Mouse (Mus musculus): ENCODE results near the gene Prdm16.

The Prdm16 gene

DNA sequence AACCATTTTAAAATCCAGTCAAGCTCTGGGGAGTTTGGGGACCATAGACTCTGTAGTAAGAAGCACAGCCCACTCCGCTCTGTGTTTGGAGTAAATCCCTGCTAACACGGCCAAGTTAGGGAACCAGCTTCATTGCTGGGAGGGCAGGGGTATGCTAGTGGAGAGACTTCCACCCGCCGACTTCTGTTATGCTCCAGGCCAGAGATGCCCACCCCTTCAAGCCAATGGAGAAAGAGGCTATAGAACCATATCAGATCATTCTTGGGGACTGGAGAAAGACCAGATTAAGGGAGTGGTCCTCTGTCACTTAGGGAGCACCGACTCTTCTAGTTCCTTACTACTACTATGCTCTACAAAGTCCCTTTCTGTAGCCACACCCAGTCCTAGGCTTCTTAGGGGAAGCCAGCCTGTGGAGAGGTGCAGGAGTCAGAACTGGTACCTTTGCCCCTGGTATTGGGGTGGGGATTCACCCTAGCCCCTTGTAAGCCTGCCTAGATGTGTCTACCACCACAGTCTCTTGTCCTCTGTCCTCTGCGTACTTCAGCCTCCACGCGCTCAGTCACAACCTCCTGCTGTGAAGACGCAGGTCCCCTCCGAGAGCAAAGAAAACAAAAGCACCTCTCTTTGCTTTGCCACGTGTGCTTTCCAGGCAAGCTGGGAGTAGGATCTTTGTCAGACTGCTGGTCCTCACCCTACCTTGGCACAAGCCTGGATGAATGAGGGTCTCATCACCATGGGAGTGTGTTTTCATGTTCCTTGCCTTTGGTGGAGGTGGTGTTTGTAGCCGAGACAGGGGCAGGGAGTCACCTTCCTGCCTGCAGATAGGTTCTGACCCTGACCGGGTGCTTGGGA lies 3.1 kb upstream of the Prdm16 start:
- no peak for DNase-seq (ENCODE audit: low spot score in 2 of 2)

GRCm38 (mm10) chr4:154639126-154639525 lies 2.5 kb upstream of the Prdm16 start:
- DNase-seq (ENCODE audit: low spot score in 2 of 2) = no peak

GRCm38 (mm10) chr4:154638320-154638886 lies 1.7 kb upstream of the Prdm16 start:
- DNase-seq (ENCODE audit: low spot score in 2 of 2) = no peak

DNA sequence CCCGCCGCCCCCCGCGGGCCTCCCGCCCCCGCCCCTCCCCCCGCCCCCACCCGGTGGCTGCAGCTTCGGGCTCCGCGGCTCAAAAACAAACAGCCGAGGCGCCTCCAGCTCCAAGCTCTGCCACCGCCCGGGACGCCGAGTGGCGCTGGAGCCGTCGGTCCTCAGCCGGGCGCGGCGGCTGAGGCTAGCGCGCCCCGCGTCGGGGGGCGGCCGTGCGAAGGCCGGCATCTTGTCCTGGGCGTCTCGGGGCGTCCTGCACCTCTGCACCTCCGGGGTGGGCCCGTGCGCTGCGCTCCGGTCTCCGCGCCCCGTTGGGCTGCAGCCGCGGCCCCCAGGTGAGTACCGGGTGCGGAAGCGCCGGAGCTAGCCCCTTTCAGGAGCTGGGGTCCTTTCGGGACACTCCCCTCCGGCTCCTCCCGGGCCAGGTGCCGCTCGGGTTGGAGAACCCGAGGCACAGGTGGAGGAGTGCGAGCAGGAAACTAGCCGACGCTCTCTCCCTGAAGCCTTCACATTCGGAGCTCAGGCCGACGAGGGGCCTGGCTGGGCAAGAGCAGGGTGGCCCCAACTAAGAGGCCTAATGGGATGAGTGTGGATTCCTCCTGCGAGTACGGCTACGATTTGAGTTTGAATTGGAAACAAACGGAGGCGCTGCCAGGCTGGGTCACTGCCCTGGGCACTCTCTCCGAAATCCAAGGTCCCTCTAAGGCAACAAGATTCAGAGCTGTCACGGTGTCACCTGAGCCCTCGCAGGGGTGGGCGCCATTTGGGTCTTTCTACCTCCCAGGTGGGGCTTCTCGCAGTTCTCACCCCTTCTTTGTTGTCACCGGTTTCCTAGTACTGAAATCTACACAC lies 1.0 kb upstream of the Prdm16 start:
- no peak for DNase-seq (ENCODE audit: low spot score in 2 of 2)

GRCm38 (mm10) chr4:154636053-154636433 lies 630 bp downstream of the Prdm16 start:
- no peak for DNase-seq (ENCODE audit: low spot score in 2 of 2)

- DNase-seq (ENCODE audit: low spot score in 2 of 2) = no peak
These were observed 1.2 kb downstream of the Prdm16 start for GRCm38 (mm10) chr4:154635241-154636052.

DNA sequence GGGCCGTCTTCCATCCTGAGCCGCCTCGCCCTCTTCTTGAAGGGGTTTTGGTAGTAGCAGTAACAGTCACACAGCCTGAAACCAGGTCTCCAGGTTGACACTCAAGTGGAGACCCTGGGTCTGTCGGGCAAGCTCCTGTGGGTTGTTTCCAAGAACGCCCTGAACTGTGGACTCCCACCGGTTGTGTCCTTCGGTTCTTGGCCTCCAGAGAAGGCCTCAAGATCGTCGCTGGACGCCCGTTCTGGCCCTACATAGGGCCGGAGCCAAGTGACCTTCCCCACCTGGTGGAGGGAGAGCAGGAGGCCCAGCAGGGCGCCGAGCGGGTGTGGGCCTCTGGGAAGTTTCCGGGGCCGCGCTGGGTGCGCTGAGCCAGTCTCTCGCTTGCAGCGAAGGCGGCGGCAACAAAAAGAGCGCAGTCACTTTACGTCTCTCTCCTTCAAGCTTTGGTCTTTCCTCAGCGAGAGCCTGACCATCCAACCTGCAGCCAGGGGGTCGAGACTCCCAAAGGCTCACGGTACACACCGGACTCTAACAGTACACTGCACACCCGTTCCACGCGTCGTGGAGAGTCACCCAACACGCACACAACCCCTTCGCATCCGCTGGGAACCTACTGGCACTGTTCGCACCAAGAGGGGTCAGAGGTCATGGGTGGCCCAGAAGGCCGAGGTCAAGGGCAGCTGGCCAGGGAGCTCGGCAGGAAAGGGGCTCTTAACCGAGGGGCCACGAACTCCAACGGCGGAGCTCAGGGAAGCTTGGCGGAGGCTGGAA lies 2.0 kb downstream of the Prdm16 start:
- no peak for DNase-seq (ENCODE audit: low spot score in 2 of 2)

- DNase-seq (ENCODE audit: low spot score in 2 of 2) = no peak
These were observed 2.7 kb downstream of the Prdm16 start for GRCm38 (mm10) chr4:154634001-154634400.

DNA sequence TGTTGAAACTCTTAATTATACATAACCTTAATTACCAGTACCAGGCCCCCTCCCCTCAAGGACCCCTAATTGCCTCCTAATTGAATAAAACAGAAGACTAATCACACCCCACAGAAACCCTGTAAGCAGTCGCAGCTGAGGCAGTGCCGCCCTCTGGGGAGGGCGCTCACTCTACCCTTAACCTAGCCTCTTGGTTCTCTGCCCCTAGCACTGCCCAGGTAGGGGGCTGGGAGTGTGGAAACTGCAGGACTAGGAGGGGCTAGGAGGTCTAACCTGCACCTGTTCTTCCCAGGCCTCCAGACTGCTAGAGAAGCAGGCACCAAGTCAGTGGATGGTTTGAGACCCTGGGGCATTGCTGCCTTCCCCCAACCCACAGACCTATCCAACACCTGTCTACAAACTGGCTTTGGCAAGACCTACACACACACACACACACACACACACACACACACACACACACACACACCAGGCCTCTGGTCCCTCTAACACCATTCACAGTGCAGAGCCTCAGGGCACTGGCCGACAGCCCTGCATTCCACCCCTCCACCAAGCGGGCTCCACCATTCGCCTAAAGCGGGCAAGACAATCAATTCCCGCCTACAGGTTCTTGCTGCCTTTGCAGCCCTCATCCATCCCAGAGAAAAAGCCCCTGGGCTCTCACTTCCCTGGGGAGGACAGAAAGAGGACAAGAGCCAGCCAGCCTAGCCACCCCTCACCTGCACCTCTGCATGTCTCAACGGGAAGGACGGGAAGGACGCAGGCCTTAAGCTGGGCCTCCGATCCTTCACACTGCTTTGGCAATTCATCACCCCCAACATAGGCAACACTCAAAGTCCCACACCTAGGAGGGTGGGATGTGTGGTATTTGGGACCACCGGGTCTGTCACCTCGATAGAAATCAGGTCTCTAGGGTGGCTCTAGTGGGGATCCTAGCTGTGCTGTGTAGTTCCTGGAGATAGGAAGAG lies 3.6 kb downstream of the Prdm16 start:
- DNase-seq (ENCODE audit: low spot score in 2 of 2) = no peak

DNA sequence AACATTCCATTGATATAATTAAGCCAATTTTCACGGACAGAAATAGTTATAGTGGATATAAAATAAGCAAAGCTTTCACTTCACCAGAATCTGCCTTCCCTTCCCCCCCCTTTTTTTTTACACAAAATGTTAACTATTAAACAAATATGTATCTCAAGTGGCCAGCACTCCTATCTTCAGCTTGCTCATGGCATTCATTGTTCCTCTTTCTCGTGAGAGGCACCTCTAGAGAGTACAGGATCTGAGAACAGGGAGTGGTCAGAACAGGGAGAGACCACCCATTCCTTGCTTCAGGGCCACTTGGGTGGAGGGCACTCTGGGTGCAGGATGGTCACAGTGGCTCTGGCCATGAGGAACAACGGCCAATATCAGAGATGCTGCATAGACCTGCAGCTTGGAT lies 5.9 kb downstream of the Prdm16 start:
- no peak for DNase-seq (ENCODE audit: low spot score in 2 of 2)

- DNase-seq (ENCODE audit: low spot score in 2 of 2) = no peak
These were observed 9.1 kb downstream of the Prdm16 start for GRCm38 (mm10) chr4:154627419-154628142.

- no peak for DNase-seq (ENCODE audit: low spot score in 2 of 2)
These were observed 10.4 kb downstream of the Prdm16 start for GRCm38 (mm10) chr4:154626282-154626681.

DNA sequence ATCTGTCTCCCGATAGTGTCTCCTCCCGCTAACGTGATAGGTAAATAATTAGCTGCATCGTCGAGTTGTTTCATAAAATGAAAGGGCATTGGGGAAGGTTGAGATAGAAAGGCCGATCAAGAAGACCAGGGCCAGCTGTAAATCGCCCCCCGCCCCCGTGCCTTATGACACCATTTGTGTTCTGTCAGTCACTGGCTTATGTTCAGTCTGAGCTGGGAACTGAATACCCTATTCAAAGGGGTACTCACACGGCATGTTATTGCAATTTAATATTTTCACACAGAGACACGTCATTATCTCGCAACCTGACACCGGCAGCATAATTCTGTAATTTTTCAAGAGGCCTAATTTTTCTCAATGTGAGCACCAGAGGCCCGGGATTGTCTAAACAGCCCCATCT lies 11.0 kb downstream of the Prdm16 start:
- no peak for DNase-seq (ENCODE audit: low spot score in 2 of 2)

DNA sequence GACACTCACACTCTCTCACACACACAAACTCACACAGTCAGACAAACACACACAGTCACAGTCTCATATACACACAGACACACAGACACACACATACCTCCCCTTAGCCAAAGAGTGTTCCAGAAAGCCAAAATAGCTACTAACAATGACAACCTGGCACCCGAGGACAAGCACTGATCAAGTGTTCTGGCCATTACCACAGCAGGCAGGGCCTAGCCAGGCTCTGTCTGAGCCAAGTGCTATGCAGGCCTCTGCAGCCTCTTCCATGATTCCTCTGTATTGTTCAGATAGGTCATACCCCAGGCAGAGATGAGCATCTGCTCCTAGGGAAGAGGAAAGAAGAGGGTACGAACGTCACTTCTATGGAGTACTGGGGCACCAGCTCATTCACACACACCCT lies 13.4 kb downstream of the Prdm16 start:
- DNase-seq (ENCODE audit: low spot score in 2 of 2) = no peak

DNA sequence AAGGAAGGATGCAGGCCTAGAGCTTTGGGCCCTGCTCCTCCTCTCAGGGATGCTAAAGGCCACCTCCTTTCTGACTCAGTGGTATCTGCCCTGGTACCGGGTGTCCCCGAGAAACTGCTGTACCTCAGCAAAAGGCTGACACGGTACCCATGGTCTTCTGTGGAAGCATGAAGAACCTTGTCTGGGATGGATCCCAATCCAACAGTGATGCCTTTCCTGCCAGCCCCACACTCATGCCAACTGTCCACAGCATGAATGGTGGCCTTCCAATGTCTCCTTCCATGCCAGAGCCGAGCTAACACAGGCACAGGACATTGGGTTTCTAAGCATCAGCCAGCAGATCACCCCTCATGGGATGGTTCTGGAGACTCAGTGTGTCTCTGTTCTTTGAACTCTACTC lies 14.2 kb downstream of the Prdm16 start:
- DNase-seq (ENCODE audit: low spot score in 2 of 2) = no peak

GRCm38 (mm10) chr4:154611167-154611566 lies 25.5 kb downstream of the Prdm16 start:
- DNase-seq (ENCODE audit: low spot score in 2 of 2) = no peak

GRCm38 (mm10) chr4:154607724-154608123 lies 28.9 kb downstream of the Prdm16 start:
- no peak for DNase-seq (ENCODE audit: low spot score in 2 of 2)

DNA sequence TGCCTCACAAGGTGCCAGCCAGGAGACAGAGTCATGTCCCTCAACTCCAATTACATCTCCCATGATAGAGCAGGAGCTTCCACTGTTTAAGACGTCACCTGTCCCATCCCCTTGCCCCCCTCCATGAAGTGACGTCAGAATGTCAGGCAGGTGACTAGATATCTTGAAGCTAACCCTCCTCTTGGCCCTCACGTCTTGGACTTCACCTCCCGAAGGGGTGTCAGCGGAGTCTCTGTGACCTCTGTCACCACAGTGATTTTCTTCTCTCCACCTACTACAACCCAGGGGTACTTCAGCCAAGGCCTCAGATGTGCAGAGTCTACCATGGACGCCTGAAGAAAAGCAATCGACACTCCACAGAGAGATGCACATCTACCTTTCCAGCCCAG lies 32.2 kb downstream of the Prdm16 start:
- DNase-seq (ENCODE audit: low spot score in 2 of 2) = no peak

Measured in spleen, postnatal 36 days (tissue).